Mouse (Mus musculus): ENCODE results near the gene Sema7a.

- TF ChIP-seq POLR2A (IDR thresholded peaks at IDR 0.05; ENCODE audit: borderline replicate concordance, control insufficient read depth, low read depth, low read length), result no peak
- TF ChIP-seq CTCF (IDR thresholded peaks at IDR 0.05; ENCODE audit: control insufficient read depth, insufficient read depth, low read length), result peak; percentile 85
These were observed 4.7 kb downstream of the Sema7a start for GRCm38 (mm10) chr9:57944572-57944971.

Data from bone marrow, adult 2 months (tissue).